Mouse (Mus musculus) brain, embryonic 14.5 days (tissue): ENCODE data around the gene Fgfbp3.

Source experiments
- CTCF ChIP-seq: fragments of 200-500 bp; IDR thresholded peaks from 2 replicates; pipeline ENCODE4 v1.5.1; 2012; ENCODE audit warnings: inconsistent platforms, mild to moderate bottlenecking, moderate library complexity, borderline replicate concordance; ENCODE audit not compliant: insufficient read depth, insufficient read length; ENCODE audit errors: extremely low read depth
- POLR2A ChIP-seq: fragments of 200-500 bp; IDR thresholded peaks from 2 replicates; pipeline ENCODE4 v1.6.1; 2012; ENCODE audit warnings: mild to moderate bottlenecking, inconsistent platforms, borderline replicate concordance; ENCODE audit not compliant: poor library complexity, insufficient read depth, insufficient read length, severe bottlenecking; ENCODE audit errors: extremely low read depth

GRCm38 (mm10) chr19:36936285-36936684, 16.9 kb upstream of the Fgfbp3 start:
- TF ChIP-seq CTCF (no peak), POLR2A (no peak)
